Mouse (Mus musculus) urinary bladder, postnatal 10 days (tissue): ENCODE measurements around the gene Dock2.

Experiments used
- DNase-seq: peaks from one replicate; pipeline ENCODE4 v3.0.0; 2022; ENCODE audit warnings: low spot score

Gene Dock2

DNA sequence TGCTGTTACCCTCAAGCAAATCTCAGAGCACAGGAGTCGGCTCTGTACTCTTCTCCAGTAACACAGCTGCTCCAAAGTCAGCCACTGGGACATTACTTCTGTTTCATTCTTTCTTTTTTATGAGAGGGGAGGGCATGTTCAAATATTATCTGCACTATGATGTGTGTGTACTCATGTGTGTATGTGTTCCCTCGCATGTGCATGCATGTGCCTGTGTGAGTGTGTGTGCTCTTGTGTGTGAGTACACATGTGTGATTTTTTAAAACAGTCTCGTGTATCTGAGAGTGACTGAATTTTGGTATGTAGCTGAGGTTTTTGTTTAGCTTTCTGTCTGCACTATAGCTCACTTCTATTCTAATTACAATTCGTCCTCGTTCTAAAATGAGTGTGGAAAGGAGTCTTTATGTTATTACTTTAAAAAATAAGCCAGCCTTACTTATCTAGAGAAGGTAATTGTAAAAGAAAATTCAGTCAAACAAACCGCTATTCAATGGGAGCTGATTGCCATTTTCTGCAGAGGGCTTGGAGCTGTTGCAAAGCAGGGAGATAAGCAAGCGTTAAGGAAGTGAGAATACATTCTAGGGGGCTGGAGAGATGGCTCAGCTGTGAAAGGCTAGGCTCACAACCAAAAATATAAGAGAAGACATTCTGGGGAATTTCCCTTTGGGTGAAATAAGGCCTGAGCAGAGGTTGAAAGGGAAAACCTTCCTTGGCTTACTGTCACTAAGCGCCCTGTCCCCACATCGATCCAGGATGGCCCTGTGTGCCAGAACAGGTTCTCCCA, 589.3 kb downstream of the Dock2 start:
- no peak for DNase-seq

DNA sequence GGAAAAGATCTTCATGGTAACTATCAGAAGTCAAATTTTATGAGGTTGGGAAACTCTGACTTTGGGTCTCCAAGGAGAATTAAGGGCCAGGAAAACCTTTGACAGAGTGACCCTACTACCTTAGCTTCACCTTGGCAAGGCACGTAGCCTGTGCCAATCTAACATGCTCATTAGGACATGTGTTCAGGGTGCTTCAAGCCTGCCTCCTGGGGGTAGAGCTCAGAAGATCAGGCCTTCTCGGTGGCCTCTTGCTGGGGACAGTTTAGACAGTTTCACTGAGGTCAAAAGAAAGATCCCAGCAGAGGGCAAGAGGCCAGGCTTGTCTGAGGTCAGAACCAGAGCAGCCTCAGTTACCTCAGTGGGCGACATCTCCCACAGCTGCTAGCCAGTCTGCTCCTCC, 590.0 kb downstream of the Dock2 start:
- DNase-seq, result no peak

GRCm38 (mm10) chr11:34184266-34184665, 599.4 kb downstream of the Dock2 start:
- DNase-seq, result no peak

DNA sequence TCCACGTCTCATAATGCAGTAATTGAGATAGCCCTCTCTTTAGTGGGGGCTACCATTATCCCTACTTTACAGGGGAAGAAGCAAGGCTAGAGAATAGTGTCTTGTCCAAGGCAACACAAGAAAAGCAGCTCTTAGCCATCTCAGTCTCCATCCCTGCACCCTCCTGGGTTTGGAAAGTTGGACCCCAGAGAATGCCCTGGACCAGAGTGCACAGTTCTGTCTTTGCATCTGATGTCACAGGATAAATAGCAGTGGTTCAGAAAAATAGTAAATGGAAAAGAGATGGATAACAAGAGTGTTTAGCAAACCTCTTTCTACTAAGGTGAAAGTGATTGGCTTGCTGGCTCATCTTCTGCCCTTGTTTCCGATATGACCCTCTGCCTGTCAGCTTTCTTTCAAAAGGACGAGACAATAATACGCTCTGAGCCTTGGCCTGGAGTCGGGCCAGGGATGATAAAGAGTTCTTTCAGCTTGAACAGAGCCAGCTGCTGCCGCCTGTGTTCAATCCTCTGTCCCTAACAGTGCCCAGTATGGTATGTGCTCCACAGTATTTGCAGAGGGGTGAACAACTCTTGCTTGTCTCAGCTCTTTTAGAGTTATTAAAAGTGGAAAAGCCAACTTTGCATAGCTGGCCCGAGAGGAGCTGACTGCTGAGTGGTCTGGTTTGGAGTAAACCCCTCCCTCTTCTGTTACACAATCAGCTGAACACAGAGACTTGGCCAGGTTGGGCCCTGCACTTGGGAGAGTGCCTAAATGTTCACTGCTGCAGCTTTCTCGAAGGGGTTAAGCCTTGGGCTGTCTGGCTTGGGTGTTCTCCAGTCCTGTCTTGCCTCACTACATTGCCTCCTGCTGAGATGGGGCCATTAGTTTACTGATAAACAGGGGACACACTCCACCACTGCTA, 602.2 kb downstream of the Dock2 start:
- DNase-seq, result no peak

- DNase-seq, result no peak
Observed at GRCm38 (mm10) chr11:34178752-34179151, 604.9 kb downstream of the Dock2 start.
